Mouse (Mus musculus) stomach, postnatal 0 days (tissue): ENCODE data around the gene Plk1. TPM values are rescaled to one million over a fixed set of nuclear protein-coding genes. Genes with fewer than 3 reads are reported as not detected.
A peak's percentile ranks its signal among the peaks of the same experiment; 100 is the strongest.

Experiments
- ATAC-seq: fragments of 200-750 bp; cut with Nextera tagmentation; 2 replicates; pipeline ENCODE4 v1.8.0; 2017; ENCODE audit not compliant: low FRiP score, low TSS enrichment
- DNase-seq: peaks from one replicate; pipeline ENCODE4 v3.0.0-alpha.2; 2016; ENCODE audit warnings: low spot score
- H3K27ac ChIP-seq: fragments of 300-500 bp; sonication (generic); replicated peaks from 2 replicates; pipeline ENCODE4 v1.5.1; 2014; ENCODE audit warnings: mild to moderate bottlenecking, control low read depth
- H3K27me3 ChIP-seq: fragments of 300-500 bp; sonication (generic); 2 replicates; pipeline ENCODE4 v1.6.1; 2014; ENCODE audit warnings: low read length; ENCODE audit not compliant: control insufficient read depth, insufficient read depth
- H3K36me3 ChIP-seq: fragments of 300-500 bp; sonication (generic); 2 replicates; pipeline ENCODE4 v1.6.1; 2014; ENCODE audit warnings: low read length, mixed read lengths; ENCODE audit not compliant: control insufficient read depth, insufficient read depth
- H3K4me1 ChIP-seq: fragments of 300-500 bp; sonication (generic); replicated peaks from 2 replicates; pipeline ENCODE4 v1.6.1; 2014; ENCODE audit warnings: antibody characterized with exemption; ENCODE audit not compliant: control insufficient read depth, insufficient read depth
- H3K4me2 ChIP-seq: fragments of 300-500 bp; sonication (generic); replicated peaks from 2 replicates; pipeline ENCODE4 v1.6.1; 2014; ENCODE audit warnings: low read depth, mild to moderate bottlenecking, control low read depth, moderate library complexity
- H3K4me3 ChIP-seq: fragments of 300-500 bp; sonication (generic); 2 replicates; pipeline ENCODE4 v1.5.1; 2014; ENCODE audit warnings: low read depth, low read length, control low read depth
- H3K9ac ChIP-seq: fragments of 300-500 bp; sonication (generic); 2 replicates; pipeline ENCODE4 v1.6.1; 2014; ENCODE audit warnings: mild to moderate bottlenecking, low read length, control low read depth, mixed read lengths
- H3K9me3 ChIP-seq: fragments of 300-500 bp; sonication (generic); 2 replicates; pipeline ENCODE4 v1.6.1; 2016; ENCODE audit warnings: low read length; ENCODE audit not compliant: control insufficient read depth
- CTCF ChIP-seq: IDR thresholded peaks from 2 replicates; pipeline ENCODE4 v1.5.1; 2016; ENCODE audit warnings: antibody characterized with exemption, low read depth, mild to moderate bottlenecking, moderate library complexity
- EP300 ChIP-seq: optimal IDR thresholded peaks from 2 replicates; pipeline ENCODE3; 2016; ENCODE audit warnings: antibody characterized with exemption
- WGBS: fragments of 180-500 bp; shearing (Covaris S2); extraction: QIAGEN DNeasy Blood & Tissue Kit; methylation state at CpG from one replicate; pipeline ENCODE4 v1.1.7; 2014; 5-methylcytosine and 5-hydroxymethylcytosine counted together
- polyA plus RNA-seq: library from polyadenylated mRNA; unstranded; fragments of >200 nt; fragmentation: Nextera tagmentation; extraction: Ambion mirVana; gene quantifications from 2 replicates; pipeline ENCODE4 v1.2.1, GENCODE M21; 2015

Gene Plk1
- polyA plus RNA-seq, 1 experiment from 2014 or later, result 26.9 TPM

DNA sequence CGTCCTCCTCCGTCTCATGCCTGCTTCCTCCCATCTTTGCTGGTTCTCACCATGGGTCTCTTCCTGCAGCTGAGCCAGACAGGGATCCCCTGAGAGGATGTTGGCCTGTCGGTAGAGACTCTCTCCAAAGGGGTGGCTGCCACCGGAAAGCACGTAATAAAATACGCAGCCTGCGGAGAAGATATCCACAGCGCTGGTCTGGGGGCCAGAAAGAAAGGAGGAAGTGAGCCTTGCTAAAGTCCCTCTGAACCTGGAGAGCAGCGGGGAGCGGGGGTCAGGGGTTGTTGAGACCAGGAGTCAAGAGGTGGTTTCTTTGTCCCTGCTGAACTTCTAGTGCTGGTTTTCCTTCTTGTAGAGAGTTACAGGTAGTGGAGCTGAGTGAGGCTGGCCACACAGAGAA lies 12.4 kb downstream of the Plk1 start:
- 62% methylated on average over 10 of the region's 10 CpGs for WGBS
- H3K4me3 ChIP-seq, result no peak overlapping the region
- no peak for DNase-seq
- no peak for ATAC-seq
- peaks cover 10% of the 10 kb centered on the region for H3K36me3 ChIP-seq
- no peaks in the 10 kb centered on the region for H3K27me3 ChIP-seq
- H3K4me2 ChIP-seq, result no peak overlapping the region
- no peaks in the 10 kb centered on the region for H3K4me1 ChIP-seq
- no peak overlapping the region for H3K27ac ChIP-seq
- TF ChIP-seq EP300 (no peak), CTCF (no peak)
- no peak overlapping the region for H3K9ac ChIP-seq
- H3K9me3 ChIP-seq, result no peaks in the 10 kb centered on the region

DNA sequence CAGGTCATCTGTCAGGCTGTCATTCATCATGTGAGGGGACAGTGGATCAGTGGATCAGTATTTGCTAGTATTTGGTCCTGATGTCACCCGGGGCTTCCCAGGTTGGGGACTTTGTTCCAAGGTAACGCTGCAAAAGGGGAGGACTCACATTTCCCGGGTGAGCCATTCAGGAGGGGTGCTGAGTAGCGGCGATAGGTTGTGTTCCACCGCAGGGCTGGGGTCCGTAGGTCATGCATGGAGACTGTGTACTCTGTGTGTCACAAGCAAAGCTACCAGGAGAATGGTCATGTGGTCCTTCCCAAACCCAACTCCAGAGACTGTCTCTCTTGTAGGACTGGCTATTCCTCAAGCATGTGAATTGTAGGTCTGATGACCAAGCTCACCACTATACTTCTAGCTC lies 21.5 kb downstream of the Plk1 start:
- H3K4me3 ChIP-seq, result no peak overlapping the region
- H3K27me3 ChIP-seq, result no peaks in the 10 kb centered on the region
- no peaks in the 10 kb centered on the region for H3K4me1 ChIP-seq
- H3K9ac ChIP-seq, result no peak overlapping the region
- H3K36me3 ChIP-seq, result no peaks in the 10 kb centered on the region
- 88% methylated on average over 7 of the region's 7 CpGs for WGBS
- H3K27ac ChIP-seq, result no peak overlapping the region
- H3K9me3 ChIP-seq, result no peaks in the 10 kb centered on the region
- ATAC-seq (no peak), DNase-seq (no peak)
- H3K4me2 ChIP-seq, result no peak overlapping the region
- TF ChIP-seq CTCF, result no peak
- no peak for TF ChIP-seq EP300

DNA sequence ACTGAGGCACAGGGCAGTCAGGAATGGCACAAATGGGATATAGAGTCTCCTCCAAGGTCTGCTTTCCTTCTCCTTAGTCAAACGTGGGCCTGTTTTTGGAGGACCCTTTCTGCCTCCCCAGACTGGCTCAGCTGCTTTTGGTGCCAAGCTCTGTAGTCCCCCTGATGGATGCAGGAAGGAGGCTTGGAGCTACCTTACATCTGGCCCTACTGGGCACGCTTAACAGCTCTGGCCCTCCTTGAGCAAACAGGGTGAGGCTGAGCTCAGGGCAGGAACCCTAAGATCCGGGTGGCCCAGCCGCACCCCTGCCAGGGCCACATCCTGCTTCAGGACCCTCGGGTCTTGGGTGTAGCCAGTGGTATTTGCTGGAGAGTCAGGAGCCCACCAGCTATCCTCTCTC lies 25.3 kb downstream of the Plk1 start:
- Histone ChIP-seq H3K27ac (peak overlapping the region; percentile 65), H3K9me3 (no peaks in the 10 kb centered on the region), H3K4me2 (peak overlapping the region; percentile 42), H3K4me3 (peak overlapping the region; percentile 12; the same call in 1 of the 2 replicates), H3K36me3 (no peaks in the 10 kb centered on the region), H3K27me3 (no peaks in the 10 kb centered on the region), H3K4me1 (no peaks in the 10 kb centered on the region), H3K9ac (no peak overlapping the region)
- 40% methylated on average over 5 of the region's 5 CpGs for WGBS
- ATAC-seq (peak; percentile 89), DNase-seq (peak; percentile 83)
- TF ChIP-seq CTCF (0 out of 2 replicates have a peak, but pooled peaks have one; percentile 9), EP300 (no peak)

DNA sequence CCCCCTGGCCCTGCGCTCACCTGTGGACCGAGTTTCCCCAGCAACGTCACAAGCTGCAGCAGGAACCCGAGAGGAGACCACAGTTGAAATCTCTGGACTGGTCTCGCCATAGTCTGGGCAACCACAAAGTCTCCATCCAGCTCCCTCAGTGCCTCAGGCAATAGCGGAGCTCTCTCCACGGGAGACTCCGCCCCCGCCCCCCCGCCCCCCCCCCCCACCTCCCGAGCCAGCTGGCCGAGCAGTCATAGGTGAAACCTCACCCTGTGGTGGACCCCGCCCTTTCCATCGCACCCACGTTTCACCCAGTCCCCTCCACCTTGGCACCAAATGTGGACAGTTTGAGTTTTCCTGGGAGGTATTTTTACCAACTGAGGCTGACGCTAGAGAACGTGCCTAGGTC lies 26.8 kb downstream of the Plk1 start, which contains the start of gene Ern2:
TSS of gene Ern2 (minus strand) at position 165 of the 400 bp plus-strand sequence.
- DNase-seq (peak; percentile 84), ATAC-seq (peak; percentile 72)
- H3K9me3 ChIP-seq, result no peaks in the 10 kb centered on the region
- peak within 1 kb of the TSS; percentile 42 for H3K4me2 ChIP-seq
- TF ChIP-seq EP300, result no peak
- TF ChIP-seq CTCF, result no peak
- H3K4me1 ChIP-seq, result no peaks in the 10 kb centered on the region
- no peaks in the 10 kb centered on the region for H3K27me3 ChIP-seq
- H3K36me3 ChIP-seq, result no peaks in the 10 kb centered on the region
- WGBS, result 15% methylated on average over 17 of the region's 17 CpGs
- peak within 1 kb of the TSS; percentile 36 for H3K4me3 ChIP-seq
- H3K9ac ChIP-seq, result peak within 1 kb of the TSS; percentile 50; the same call in 1 of the 2 replicates
- peak within 1 kb of the TSS; percentile 65 for H3K27ac ChIP-seq

DNA sequence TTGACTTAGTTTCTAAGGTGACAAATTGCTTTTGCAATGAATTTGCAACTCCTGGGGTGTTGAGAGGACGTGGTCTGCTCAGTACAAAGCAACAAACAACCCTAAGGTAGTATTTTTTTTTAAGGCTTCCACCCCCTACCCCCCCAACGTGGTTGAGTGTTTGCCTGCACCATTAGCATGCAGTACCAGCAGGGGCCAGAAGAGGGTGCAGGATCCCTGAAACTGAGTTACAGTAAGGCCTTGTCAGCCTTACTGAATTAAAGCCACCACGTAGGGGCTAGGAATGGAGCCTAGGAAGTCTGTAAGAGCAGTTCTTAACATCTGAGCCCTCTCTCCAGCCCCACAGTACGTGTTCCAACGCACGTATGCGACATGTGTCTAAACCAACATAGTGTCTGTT lies 30.2 kb downstream of the Plk1 start:
- peak; percentile 85 for DNase-seq
- H3K4me2 ChIP-seq, result no peak overlapping the region
- 32% methylated on average over 7 of the region's 7 CpGs for WGBS
- peak; percentile 87 for TF ChIP-seq CTCF
- TF ChIP-seq EP300, result no peak
- H3K27ac ChIP-seq, result no peak overlapping the region
- H3K36me3 ChIP-seq, result no peaks in the 10 kb centered on the region
- no peaks in the 10 kb centered on the region for H3K4me1 ChIP-seq
- H3K27me3 ChIP-seq, result no peaks in the 10 kb centered on the region
- H3K9me3 ChIP-seq, result no peaks in the 10 kb centered on the region
- H3K9ac ChIP-seq, result no peak overlapping the region
- H3K4me3 ChIP-seq, result no peak overlapping the region
- no peak; the same call in 1 of the 2 replicates for ATAC-seq

DNA sequence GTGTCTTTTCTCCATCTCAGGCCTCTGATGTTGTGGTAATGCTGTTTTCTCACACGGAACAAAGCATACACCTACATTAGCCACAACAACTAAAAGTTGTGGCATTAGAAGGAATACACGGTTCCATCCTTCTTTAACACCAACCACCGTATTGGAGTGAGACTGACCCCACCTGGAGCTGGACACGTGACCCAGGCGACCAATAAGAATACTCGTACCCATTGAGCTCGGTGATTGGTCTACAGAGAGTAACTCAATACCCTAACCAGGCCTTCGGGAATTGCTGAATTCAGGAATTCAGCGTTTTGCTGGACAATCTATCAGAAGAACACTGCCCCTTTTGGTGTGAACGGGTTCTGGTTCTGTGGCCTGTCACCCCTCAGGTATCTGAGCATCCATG lies 31.9 kb downstream of the Plk1 start:
- Histone ChIP-seq H3K36me3 (no peaks in the 10 kb centered on the region), H3K4me2 (no peak overlapping the region), H3K4me1 (no peaks in the 10 kb centered on the region), H3K4me3 (no peak overlapping the region), H3K9me3 (no peaks in the 10 kb centered on the region), H3K27ac (no peak overlapping the region), H3K27me3 (no peaks in the 10 kb centered on the region), H3K9ac (no peak overlapping the region)
- WGBS, result 64% methylated on average over 10 of the region's 10 CpGs
- TF ChIP-seq CTCF, result no peak
- TF ChIP-seq EP300, result no peak
- ATAC-seq, result no peak
- no peak for DNase-seq
